Mouse (Mus musculus): Measurements from ENCODE around the gene Spata6.

DNA sequence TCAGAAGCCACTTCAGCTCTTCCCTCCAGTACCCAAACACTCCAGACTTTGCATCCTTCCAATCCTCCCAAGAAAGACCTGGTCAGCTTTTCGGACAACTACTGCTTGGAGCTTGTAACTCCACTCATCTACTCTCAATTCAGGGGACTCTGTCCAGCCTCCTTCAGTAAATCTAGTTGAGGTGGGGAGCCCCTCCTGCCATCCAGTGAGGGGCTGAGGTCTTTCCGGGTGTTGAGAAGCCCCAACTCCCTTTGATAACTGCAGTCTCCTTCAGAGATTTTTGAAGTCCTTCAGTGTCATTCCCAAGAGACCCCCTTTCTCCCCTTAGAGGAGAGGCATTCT lies 849 bp downstream of the Spata6 start:
- TF ChIP-seq POLR2A (IDR thresholded peaks at IDR 0.05; ENCODE audit: insufficient read length, low read depth): no peak
- no peak for TF ChIP-seq TCF12 (IDR thresholded peaks at IDR 0.05; ENCODE audit: insufficient read depth, poor library complexity, severe bottlenecking)
